Mouse (Mus musculus): Measurements from ENCODE around the gene Magoh. TPM values are rescaled to one million over a fixed set of nuclear protein-coding genes. Genes with fewer than 3 reads are reported as not detected.

Magoh gene
- polyA plus RNA-seq (2014; fragmentation: Nextera tagmentation; extraction: Ambion mirVana) = 130 and 136 TPM in 2 replicates

DNA sequence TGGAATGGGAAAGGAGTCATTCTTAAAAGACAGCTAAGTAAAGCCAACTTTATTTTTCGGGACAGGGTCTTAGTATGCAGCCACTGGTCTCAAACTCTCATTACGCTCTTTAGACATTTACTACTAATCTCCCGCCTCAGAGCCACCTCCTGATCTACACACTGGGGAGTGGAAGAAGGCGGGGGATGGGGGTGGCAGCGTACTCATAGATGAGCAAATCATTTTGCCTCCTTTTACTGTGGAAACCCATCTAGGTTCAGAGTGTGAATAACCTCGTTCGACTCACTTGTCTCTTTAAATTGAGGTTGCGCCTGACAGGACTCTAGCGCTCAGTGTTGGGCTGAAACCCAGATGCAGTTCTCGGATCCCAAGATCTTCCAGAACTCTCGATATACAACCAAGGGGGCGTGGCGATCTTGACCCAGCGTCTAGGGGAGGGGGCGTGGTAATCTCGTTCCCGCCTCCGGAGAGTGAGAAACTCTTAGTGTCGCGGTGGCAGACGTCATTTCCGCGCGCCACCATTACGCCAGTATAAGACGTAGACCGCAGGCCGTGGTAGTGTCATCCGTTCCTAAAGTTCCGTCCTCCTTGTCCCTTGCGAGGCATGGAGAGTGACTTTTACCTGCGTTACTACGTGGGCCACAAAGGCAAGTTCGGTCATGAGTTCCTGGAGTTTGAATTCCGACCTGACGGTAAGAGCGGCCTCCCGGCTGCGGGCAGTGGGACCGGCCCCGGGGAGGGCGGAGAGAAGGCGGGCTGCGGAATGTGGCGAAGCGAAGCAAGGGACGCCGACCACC is at the start of gene Magoh:
TSS of gene Magoh (plus strand) at position 502 of the 797 bp plus-strand sequence.
- peak within 1 kb of the TSS; percentile 75 for H3K9ac ChIP-seq (replicated peaks; ENCODE audit: low read length)
- peak within 1 kb of the TSS; percentile 66 for H3K27ac ChIP-seq (replicated peaks; ENCODE audit: low read depth, low read length)
- DNase-seq (peak; percentile 99), ATAC-seq (ENCODE audit: low FRiP score, low TSS enrichment) (peak; percentile 94)
- H3K4me1 ChIP-seq (ENCODE audit: control insufficient read depth, insufficient read depth, low read length) = peaks cover 9% of the 10 kb centered on the region
- no peaks in the 10 kb centered on the region for H3K9me3 ChIP-seq (ENCODE audit: control insufficient read depth, low read length)
- peaks cover 35% of the 10 kb centered on the region for H3K36me3 ChIP-seq (ENCODE audit: control insufficient read depth, insufficient read depth, low read length)
- H3K4me2 ChIP-seq (ENCODE audit: low read length) = peak within 1 kb of the TSS; percentile 79
- 3% methylated on average over 48 of the region's 48 CpGs for whole genome bisulfite sequencing
- H3K27me3 ChIP-seq (ENCODE audit: control insufficient read depth, insufficient read depth, low read length) = no peaks in the 10 kb centered on the region
- H3K4me3 ChIP-seq (replicated peaks; ENCODE audit: low read depth, low read length) = peak within 1 kb of the TSS; percentile 81

DNA sequence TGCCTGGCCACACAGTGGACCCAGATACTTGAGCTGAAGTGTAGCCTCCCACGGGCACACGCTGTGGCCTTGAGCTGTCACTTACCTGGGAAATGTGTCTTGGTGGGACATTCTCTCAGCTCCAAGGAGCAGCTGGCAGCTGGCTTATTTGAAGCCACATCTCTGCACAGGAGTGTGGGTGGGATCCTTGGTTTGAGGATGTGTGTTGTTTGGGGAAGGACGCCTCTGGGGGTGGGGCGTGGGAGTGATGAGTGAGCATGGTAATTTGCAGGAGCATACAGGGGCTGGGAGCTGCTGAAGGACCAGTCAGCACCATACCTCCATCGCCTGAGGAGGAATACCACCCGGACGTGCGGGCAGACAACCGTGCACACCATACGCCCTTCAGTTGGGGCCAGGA is 49.4 kb upstream of the Magoh start:
- Histone ChIP-seq H3K9me3 (ENCODE audit: control insufficient read depth, low read length) (no peaks in the 10 kb centered on the region), H3K9ac (replicated peaks; ENCODE audit: low read length) (0 out of 2 replicates have a peak overlapping the region, but pooled peaks have one; percentile 0), H3K4me1 (ENCODE audit: control insufficient read depth, insufficient read depth, low read length) (peaks cover 89% of the 10 kb centered on the region), H3K4me2 (ENCODE audit: low read length) (no peak overlapping the region; the same call in 1 of the 2 replicates), H3K36me3 (ENCODE audit: control insufficient read depth, insufficient read depth, low read length) (no peaks in the 10 kb centered on the region), H3K27me3 (ENCODE audit: control insufficient read depth, insufficient read depth, low read length) (no peaks in the 10 kb centered on the region), H3K4me3 (replicated peaks; ENCODE audit: low read depth, low read length) (no peak overlapping the region), H3K27ac (replicated peaks; ENCODE audit: low read depth, low read length) (peak overlapping the region; percentile 81)
- WGBS = 28% methylated on average over 10 of the region's 10 CpGs
- ATAC-seq (ENCODE audit: low FRiP score, low TSS enrichment) (no peak), DNase-seq (no peak)

- Histone ChIP-seq H3K4me3 (replicated peaks; ENCODE audit: low read depth, low read length) (no peak overlapping the region), H3K27me3 (ENCODE audit: control insufficient read depth, insufficient read depth, low read length) (no peaks in the 10 kb centered on the region), H3K36me3 (ENCODE audit: control insufficient read depth, insufficient read depth, low read length) (no peaks in the 10 kb centered on the region), H3K9ac (replicated peaks; ENCODE audit: low read length) (no peak overlapping the region; the same call in 1 of the 2 replicates), H3K27ac (replicated peaks; ENCODE audit: low read depth, low read length) (peak overlapping the region; percentile 81), H3K9me3 (ENCODE audit: control insufficient read depth, low read length) (no peaks in the 10 kb centered on the region), H3K4me2 (ENCODE audit: low read length) (no peak overlapping the region), H3K4me1 (ENCODE audit: control insufficient read depth, insufficient read depth, low read length) (peaks cover 91% of the 10 kb centered on the region)
- DNase-seq (peak; percentile 78), ATAC-seq (ENCODE audit: low FRiP score, low TSS enrichment) (peak; percentile 68)
- WGBS = 2% methylated on average over 7 of the region's 7 CpGs
Measured at GRCm38 (mm10) chr4:107830821-107831221, 48.7 kb upstream of the Magoh start.

- Histone ChIP-seq H3K36me3 (ENCODE audit: control insufficient read depth, insufficient read depth, low read length) (peaks cover 6% of the 10 kb centered on the region), H3K4me1 (ENCODE audit: control insufficient read depth, insufficient read depth, low read length) (peaks cover 92% of the 10 kb centered on the region), H3K27ac (replicated peaks; ENCODE audit: low read depth, low read length) (peak overlapping the region; percentile 1; the same call in 1 of the 2 replicates), H3K4me2 (ENCODE audit: low read length) (no peak overlapping the region), H3K9me3 (ENCODE audit: control insufficient read depth, low read length) (no peaks in the 10 kb centered on the region), H3K9ac (replicated peaks; ENCODE audit: low read length) (no peak overlapping the region), H3K27me3 (ENCODE audit: control insufficient read depth, insufficient read depth, low read length) (no peaks in the 10 kb centered on the region), H3K4me3 (replicated peaks; ENCODE audit: low read depth, low read length) (no peak overlapping the region)
- DNase-seq (no peak), ATAC-seq (ENCODE audit: low FRiP score, low TSS enrichment) (no peak)
- 79% methylated on average over 6 of the region's 6 CpGs for WGBS
Measured at GRCm38 (mm10) chr4:107831678-107832077, 47.9 kb upstream of the Magoh start.

GRCm38 (mm10) chr4:107833525-107833924 is 46.0 kb upstream of the Magoh start:
- WGBS = 83% methylated on average over 5 of the region's 5 CpGs
- DNase-seq (no peak), ATAC-seq (ENCODE audit: low FRiP score, low TSS enrichment) (no peak)
- Histone ChIP-seq H3K4me3 (replicated peaks; ENCODE audit: low read depth, low read length) (no peak overlapping the region), H3K9me3 (ENCODE audit: control insufficient read depth, low read length) (no peaks in the 10 kb centered on the region), H3K27ac (replicated peaks; ENCODE audit: low read depth, low read length) (no peak overlapping the region), H3K4me2 (ENCODE audit: low read length) (no peak overlapping the region), H3K27me3 (ENCODE audit: control insufficient read depth, insufficient read depth, low read length) (no peaks in the 10 kb centered on the region), H3K36me3 (ENCODE audit: control insufficient read depth, insufficient read depth, low read length) (peaks cover 9% of the 10 kb centered on the region), H3K4me1 (ENCODE audit: control insufficient read depth, insufficient read depth, low read length) (peaks cover 98% of the 10 kb centered on the region), H3K9ac (replicated peaks; ENCODE audit: low read length) (no peak overlapping the region)

GRCm38 (mm10) chr4:107834643-107835314 is 44.8 kb upstream of the Magoh start:
- Histone ChIP-seq H3K9me3 (ENCODE audit: control insufficient read depth, low read length) (no peaks in the 10 kb centered on the region), H3K4me3 (replicated peaks; ENCODE audit: low read depth, low read length) (no peak overlapping the region), H3K4me2 (ENCODE audit: low read length) (peak overlapping the region; percentile 5; the same call in 1 of the 2 replicates), H3K36me3 (ENCODE audit: control insufficient read depth, insufficient read depth, low read length) (peaks cover 16% of the 10 kb centered on the region), H3K27ac (replicated peaks; ENCODE audit: low read depth, low read length) (peak overlapping the region; percentile 92), H3K27me3 (ENCODE audit: control insufficient read depth, insufficient read depth, low read length) (no peaks in the 10 kb centered on the region), H3K4me1 (ENCODE audit: control insufficient read depth, insufficient read depth, low read length) (peaks cover 92% of the 10 kb centered on the region), H3K9ac (replicated peaks; ENCODE audit: low read length) (peak overlapping the region; percentile 34)
- WGBS = 25% methylated on average over 22 of the region's 22 CpGs
- peak; percentile 79 for DNase-seq
- 0 out of 2 replicates have a peak, but pooled peaks have one; percentile 2 for ATAC-seq (ENCODE audit: low FRiP score, low TSS enrichment)

DNA sequence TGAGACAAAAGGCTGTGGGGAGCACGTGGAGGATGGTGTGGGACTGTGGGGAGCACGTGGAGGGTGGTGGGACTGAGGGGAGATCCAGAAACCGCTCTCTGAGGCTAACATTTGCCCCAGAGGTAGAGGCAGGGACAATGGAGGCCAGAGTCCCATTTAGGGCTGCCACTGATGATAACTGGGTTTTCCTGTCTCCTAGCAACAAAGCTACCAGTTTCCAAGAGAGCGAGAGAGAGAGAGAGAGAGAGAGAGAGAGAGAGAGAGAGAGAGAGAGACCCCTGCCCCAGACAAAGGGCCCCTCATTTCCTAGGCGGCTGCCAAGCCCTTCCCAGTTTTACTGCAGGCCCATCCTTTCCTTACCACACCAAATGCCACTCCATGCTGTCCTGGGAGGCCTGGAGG is 44.0 kb upstream of the Magoh start:
- peak; percentile 41; the same call in 1 of the 2 replicates for ATAC-seq (ENCODE audit: low FRiP score, low TSS enrichment)
- DNase-seq = peak; percentile 70
- no peaks in the 10 kb centered on the region for H3K9me3 ChIP-seq (ENCODE audit: control insufficient read depth, low read length)
- WGBS = 0% methylated on average over 5 of the region's 5 CpGs
- H3K27ac ChIP-seq (replicated peaks; ENCODE audit: low read depth, low read length) = peak overlapping the region; percentile 92
- peaks cover 16% of the 10 kb centered on the region for H3K36me3 ChIP-seq (ENCODE audit: control insufficient read depth, insufficient read depth, low read length)
- H3K9ac ChIP-seq (replicated peaks; ENCODE audit: low read length) = peak overlapping the region; percentile 34
- peaks cover 85% of the 10 kb centered on the region for H3K4me1 ChIP-seq (ENCODE audit: control insufficient read depth, insufficient read depth, low read length)
- H3K4me2 ChIP-seq (ENCODE audit: low read length) = peak overlapping the region; percentile 26
- no peaks in the 10 kb centered on the region for H3K27me3 ChIP-seq (ENCODE audit: control insufficient read depth, insufficient read depth, low read length)
- H3K4me3 ChIP-seq (replicated peaks; ENCODE audit: low read depth, low read length) = no peak overlapping the region

GRCm38 (mm10) chr4:107836758-107837157 is 42.8 kb upstream of the Magoh start:
- H3K4me1 ChIP-seq (ENCODE audit: control insufficient read depth, insufficient read depth, low read length) = peaks cover 72% of the 10 kb centered on the region
- no peaks in the 10 kb centered on the region for H3K9me3 ChIP-seq (ENCODE audit: control insufficient read depth, low read length)
- peak overlapping the region; percentile 92 for H3K27ac ChIP-seq (replicated peaks; ENCODE audit: low read depth, low read length)
- WGBS = 13% methylated on average over 5 of the region's 5 CpGs
- ATAC-seq (ENCODE audit: low FRiP score, low TSS enrichment) (peak; percentile 41; the same call in 1 of the 2 replicates), DNase-seq (peak; percentile 94)
- H3K4me3 ChIP-seq (replicated peaks; ENCODE audit: low read depth, low read length) = no peak overlapping the region
- H3K9ac ChIP-seq (replicated peaks; ENCODE audit: low read length) = peak overlapping the region; percentile 34; the same call in 1 of the 2 replicates
- H3K36me3 ChIP-seq (ENCODE audit: control insufficient read depth, insufficient read depth, low read length) = peaks cover 16% of the 10 kb centered on the region
- H3K27me3 ChIP-seq (ENCODE audit: control insufficient read depth, insufficient read depth, low read length) = no peaks in the 10 kb centered on the region
- H3K4me2 ChIP-seq (ENCODE audit: low read length) = peak overlapping the region; percentile 26
